Mouse (Mus musculus) ES-E14 (cell line): Measurements from ENCODE around the gene Rnf135.

ENCODE experiments used
- CHD2 ChIP-seq: IDR thresholded peaks from 2 replicates; pipeline ENCODE4 v1.6.1; 2014; ENCODE audit warnings: mild to moderate bottlenecking, low read depth, low read length, inconsistent platforms
- HCFC1 ChIP-seq: IDR thresholded peaks from 2 replicates; pipeline ENCODE4 v1.6.1; 2012; ENCODE audit warnings: low read length, inconsistent platforms, borderline replicate concordance; ENCODE audit not compliant: insufficient read depth
- MAFK ChIP-seq: IDR thresholded peaks from 2 replicates; pipeline ENCODE4 v1.6.1; 2014; ENCODE audit warnings: mild to moderate bottlenecking, low read depth, low read length, inconsistent platforms; ENCODE audit not compliant: insufficient read depth

GRCm38 (mm10) chr11:80153857-80154495 lies 29.7 kb upstream of the Rnf135 start, which contains the start of gene Adap2:
- TF ChIP-seq HCFC1 (no peak), CHD2 (no peak), MAFK (no peak)
